25 mouse cellular contexts compared by ENCODE assay signal in genomic region chr14:10213216-10213615, GRCm38 (mm10).
DNase-seq lines count a peak whose midpoint lies in the region; ATAC-seq lines count a peak whose summit lies in the region.
"Had no signal": no experiment of that assay in that cellular context is flagged by ENCODE, and none has a peak within 500 bp of the region (broad histone marks: within the 10 kb centered on the region; RNA-seq: fewer than 3 reads in every experiment).

No protein-coding gene starts in this region.

- no peak overlapping the region for H3K4me3 ChIP-seq in kidney, embryonic 15.5 days (replicated peaks)
- H3K4me3 ChIP-seq in midbrain, embryonic 14.5 days (replicated peaks; ENCODE audit: low read depth, low read length), result no peak overlapping the region
- H3K4me3 ChIP-seq in midbrain, embryonic 13.5 days (replicated peaks), result no peak overlapping the region
- H3K4me3 ChIP-seq in neural tube, embryonic 13.5 days, result no peak overlapping the region
- H3K4me3 ChIP-seq: embryonic facial prominence, embryonic 10.5 days; forebrain, embryonic 15.5 days; intestine, embryonic 15.5 days had no signal

- H3K27me3 ChIP-seq in kidney, embryonic 15.5 days, result no peaks in the 10 kb centered on the region
- no peaks in the 10 kb centered on the region for H3K27me3 ChIP-seq in midbrain, embryonic 14.5 days (ENCODE audit: control insufficient read depth, insufficient read depth, low read length)
- H3K27me3 ChIP-seq in midbrain, embryonic 13.5 days, result no peaks in the 10 kb centered on the region
- H3K27me3 ChIP-seq in neural tube, embryonic 13.5 days, result peaks cover 5% of the 10 kb centered on the region; the same call in 1 of the 2 replicates
- H3K27me3 ChIP-seq: CH12.LX; forebrain, embryonic 15.5 days; intestine, embryonic 15.5 days; Patski had no signal

- DNase-seq in kidney, adult 8-10 months, result no peak
- DNase-seq in midbrain, embryonic 14.5 days, result peak; percentile 8
- peak; percentile 46 for DNase-seq in embryo, embryonic 11 days
- DNase-seq in frontal cortex, postnatal 14 days (ENCODE audit: low spot score in 2 of 2), result no peak
- DNase-seq in right cerebral cortex, postnatal 14 days, result no peak
- DNase-seq: B cell, adult 2 months; cerebellum, adult 11-12 months; cerebellum, postnatal 14 days; gastrocnemius, postnatal 10 days; layer of hippocampus, postnatal 36 days; right cerebral cortex, postnatal 25 days; spleen, adult 18-20 months had no signal

- no peaks in the 10 kb centered on the region for H3K9me3 ChIP-seq in kidney, embryonic 15.5 days (replicated peaks)
- no peaks in the 10 kb centered on the region for H3K9me3 ChIP-seq in midbrain, embryonic 14.5 days (ENCODE audit: control insufficient read depth, low read length)
- H3K9me3 ChIP-seq in midbrain, embryonic 13.5 days, result no peaks in the 10 kb centered on the region
- no peaks in the 10 kb centered on the region for H3K9me3 ChIP-seq in neural tube, embryonic 13.5 days
- H3K9me3 ChIP-seq: embryonic facial prominence, embryonic 10.5 days; forebrain, embryonic 15.5 days; G1E; intestine, embryonic 15.5 days had no signal

- WGBS in kidney, embryonic 15.5 days, result 18% methylated on average over 4 of the region's 4 CpGs
- WGBS in midbrain, embryonic 14.5 days, result 58% methylated on average over 4 of the region's 4 CpGs
- 66% methylated on average over 4 of the region's 4 CpGs for WGBS in midbrain, embryonic 13.5 days
- 5% methylated on average over 4 of the region's 4 CpGs for WGBS in neural tube, embryonic 13.5 days

- H3K27ac ChIP-seq in kidney, embryonic 15.5 days, result no peak overlapping the region
- no peak overlapping the region for H3K27ac ChIP-seq in midbrain, embryonic 14.5 days (replicated peaks; ENCODE audit: low read depth, low read length)
- H3K27ac ChIP-seq in midbrain, embryonic 13.5 days, result no peak overlapping the region
- H3K27ac ChIP-seq in neural tube, embryonic 13.5 days (replicated peaks), result no peak overlapping the region
- H3K27ac ChIP-seq: embryonic facial prominence, embryonic 10.5 days; forebrain, embryonic 15.5 days; intestine, embryonic 15.5 days; macrophage had no signal

- H3K4me2 ChIP-seq in kidney, embryonic 15.5 days, result no peak overlapping the region
- no peak overlapping the region for H3K4me2 ChIP-seq in midbrain, embryonic 14.5 days (ENCODE audit: low read length)
- H3K4me2 ChIP-seq in midbrain, embryonic 13.5 days (replicated peaks), result no peak overlapping the region
- no peak overlapping the region for H3K4me2 ChIP-seq in neural tube, embryonic 13.5 days
- H3K4me2 ChIP-seq: forebrain, embryonic 15.5 days; heart, embryonic 11.5 days; intestine, embryonic 15.5 days; midbrain, embryonic 11.5 days had no signal

- no peaks in the 10 kb centered on the region for H3K36me3 ChIP-seq in kidney, embryonic 15.5 days
- H3K36me3 ChIP-seq in midbrain, embryonic 14.5 days (ENCODE audit: control insufficient read depth, insufficient read depth, low read length), result no peaks in the 10 kb centered on the region
- no peaks in the 10 kb centered on the region for H3K36me3 ChIP-seq in midbrain, embryonic 13.5 days
- H3K36me3 ChIP-seq in neural tube, embryonic 13.5 days, result no peaks in the 10 kb centered on the region
- H3K36me3 ChIP-seq: embryonic facial prominence, embryonic 10.5 days; forebrain, embryonic 15.5 days; G1E; intestine, embryonic 15.5 days had no signal

- peak; percentile 91 for ATAC-seq in kidney, embryonic 15.5 days (replicated peaks; ENCODE audit: low FRiP score)
- ATAC-seq in midbrain, embryonic 14.5 days (ENCODE audit: low FRiP score, low TSS enrichment), result no peak
- no peak for ATAC-seq in midbrain, embryonic 13.5 days
- peak; percentile 85 for ATAC-seq in neural tube, embryonic 13.5 days (ENCODE audit: low read depth)
- ATAC-seq: forebrain, embryonic 15.5 days; intestine, embryonic 15.5 days; lung, postnatal 0 days; Patski had no signal

- H3K9ac ChIP-seq in kidney, embryonic 15.5 days, result no peak overlapping the region
- no peak overlapping the region for H3K9ac ChIP-seq in midbrain, embryonic 14.5 days (replicated peaks; ENCODE audit: low read length)
- no peak overlapping the region for H3K9ac ChIP-seq in midbrain, embryonic 13.5 days (replicated peaks)
- no peak overlapping the region for H3K9ac ChIP-seq in neural tube, embryonic 13.5 days
- H3K9ac ChIP-seq: forebrain, embryonic 15.5 days; intestine, embryonic 15.5 days had no signal

- no peaks in the 10 kb centered on the region for H3K4me1 ChIP-seq in kidney, embryonic 15.5 days
- no peaks in the 10 kb centered on the region for H3K4me1 ChIP-seq in midbrain, embryonic 14.5 days (ENCODE audit: control insufficient read depth, insufficient read depth, low read length)
- no peaks in the 10 kb centered on the region for H3K4me1 ChIP-seq in midbrain, embryonic 13.5 days (replicated peaks)
- peaks cover 14% of the 10 kb centered on the region for H3K4me1 ChIP-seq in neural tube, embryonic 13.5 days (replicated peaks)
- H3K4me1 ChIP-seq: forebrain, embryonic 15.5 days; intestine, embryonic 15.5 days had no signal

Comparison
In these comparisons a context has a peak if more than half of its experiments do, and no peak if none do; other contexts are left out.
1. ATAC-seq: peak in kidney, embryonic 15.5 days (single experiment) and neural tube, embryonic 13.5 days (single experiment); none in midbrain, embryonic 14.5 days (single experiment) and midbrain, embryonic 13.5 days (single experiment).
2. DNase-seq: peak in midbrain, embryonic 14.5 days (single experiment) and embryo, embryonic 11 days (single experiment); none in kidney, adult 8-10 months (0 of 2), frontal cortex, postnatal 14 days (0 of 2) and right cerebral cortex, postnatal 14 days (single experiment).